Mouse (Mus musculus): Measurements from ENCODE around the gene Nupr1. TPM values are rescaled to one million over a fixed set of nuclear protein-coding genes. Genes with fewer than 3 reads are reported as not detected.
"Not testable (repeated sequence)": the region's sequence is repeated elsewhere in the genome, so short reads cannot be mapped to it uniquely, and the experiment has no call there.

The Nupr1 gene
- polyA plus RNA-seq, 1 experiment: 36.4 TPM

- peak overlapping the region; percentile 19; the same call in 1 of the 2 replicates for H3K27ac ChIP-seq (ENCODE audit: insufficient read depth, low read depth, low read length)
Measured at GRCm38 (mm10) chr7:126644914-126645313, 14.3 kb upstream of the Nupr1 start.

GRCm38 (mm10) chr7:126644345-126644744 lies 13.7 kb upstream of the Nupr1 start:
- 45% methylated on average over 3 of the region's 3 CpGs for WGBS
- H3K36me3 ChIP-seq (ENCODE audit: control insufficient read depth, insufficient read depth, low read length): no peaks in the 10 kb centered on the region
- no peak overlapping the region for H3K4me3 ChIP-seq (ENCODE audit: insufficient read depth, low read depth, low read length)
- H3K27ac ChIP-seq (ENCODE audit: insufficient read depth, low read depth, low read length): peak overlapping the region; percentile 24; the same call in 1 of the 2 replicates
- TF ChIP-seq POLR2A (IDR thresholded peaks at IDR 0.05; ENCODE audit: low read depth, low read length) (no peak), CTCF (conservative IDR thresholded peaks at IDR 0.05; ENCODE audit: insufficient read depth, insufficient read length, low read depth, low read length) (no peak)
- no peaks in the 10 kb centered on the region for H3K27me3 ChIP-seq (replicated peaks; ENCODE audit: control insufficient read depth, insufficient read depth, low read length)
- no peaks in the 10 kb centered on the region for H3K4me1 ChIP-seq (ENCODE audit: control insufficient read depth, insufficient read depth, low read length)
- DNase-seq: no peak

More at GRCm38 (mm10) chr7:126644914-126645313, 14.3 kb upstream of the Nupr1 start:
- H3K27me3 ChIP-seq (replicated peaks; ENCODE audit: control insufficient read depth, insufficient read depth, low read length): no peaks in the 10 kb centered on the region
- H3K4me3 ChIP-seq (ENCODE audit: insufficient read depth, low read depth, low read length): no peak overlapping the region
- H3K4me1 ChIP-seq (ENCODE audit: control insufficient read depth, insufficient read depth, low read length): no peaks in the 10 kb centered on the region; the same call in 1 of the 2 replicates
- DNase-seq: peak; percentile 28
- no peak for TF ChIP-seq POLR2A (IDR thresholded peaks at IDR 0.05; ENCODE audit: low read depth, low read length)
- no peak for TF ChIP-seq CTCF (conservative IDR thresholded peaks at IDR 0.05; ENCODE audit: insufficient read depth, insufficient read length, low read depth, low read length)
- H3K36me3 ChIP-seq (ENCODE audit: control insufficient read depth, insufficient read depth, low read length): no peaks in the 10 kb centered on the region

GRCm38 (mm10) chr7:126643244-126643617 lies 12.6 kb upstream of the Nupr1 start:
- peak; percentile 58 for DNase-seq
- H3K27me3 ChIP-seq (replicated peaks; ENCODE audit: control insufficient read depth, insufficient read depth, low read length); H3K27ac ChIP-seq (ENCODE audit: insufficient read depth, low read depth, low read length); H3K4me1 ChIP-seq (ENCODE audit: control insufficient read depth, insufficient read depth, low read length); H3K4me3 ChIP-seq (ENCODE audit: insufficient read depth, low read depth, low read length); H3K36me3 ChIP-seq (ENCODE audit: control insufficient read depth, insufficient read depth, low read length): not testable (repeated sequence)
- 6% methylated on average over 3 of the region's 3 CpGs for WGBS
- TF ChIP-seq CTCF (conservative IDR thresholded peaks at IDR 0.05; ENCODE audit: insufficient read depth, insufficient read length, low read depth, low read length): peak; percentile 52

- no peak overlapping the region for H3K4me3 ChIP-seq (ENCODE audit: insufficient read depth, low read depth, low read length)
- no peaks in the 10 kb centered on the region for H3K4me1 ChIP-seq (ENCODE audit: control insufficient read depth, insufficient read depth, low read length)
- no peak for DNase-seq
- no peak for TF ChIP-seq CTCF (conservative IDR thresholded peaks at IDR 0.05; ENCODE audit: insufficient read depth, insufficient read length, low read depth, low read length)
- no peak for TF ChIP-seq POLR2A (IDR thresholded peaks at IDR 0.05; ENCODE audit: low read depth, low read length)
- no peaks in the 10 kb centered on the region for H3K27me3 ChIP-seq (replicated peaks; ENCODE audit: control insufficient read depth, insufficient read depth, low read length)
- H3K27ac ChIP-seq (ENCODE audit: insufficient read depth, low read depth, low read length): no peak overlapping the region
- 48% methylated on average over 5 of the region's 5 CpGs for WGBS
- no peaks in the 10 kb centered on the region for H3K36me3 ChIP-seq (ENCODE audit: control insufficient read depth, insufficient read depth, low read length)
Measured at GRCm38 (mm10) chr7:126642545-126643243, 12.0 kb upstream of the Nupr1 start.

- DNase-seq: peak; percentile 70
Measured at GRCm38 (mm10) chr7:126636733-126637520, 6.3 kb upstream of the Nupr1 start.

GRCm38 (mm10) chr7:126635375-126635774 lies 4.7 kb upstream of the Nupr1 start:
- Histone ChIP-seq H3K36me3 (ENCODE audit: control insufficient read depth, insufficient read depth, low read length) (no peaks in the 10 kb centered on the region), H3K4me3 (ENCODE audit: insufficient read depth, low read depth, low read length) (no peak overlapping the region), H3K27ac (ENCODE audit: insufficient read depth, low read depth, low read length) (no peak overlapping the region), H3K27me3 (replicated peaks; ENCODE audit: control insufficient read depth, insufficient read depth, low read length) (no peaks in the 10 kb centered on the region; the same call in 1 of the 2 replicates), H3K4me1 (ENCODE audit: control insufficient read depth, insufficient read depth, low read length) (no peaks in the 10 kb centered on the region)
- no peak for TF ChIP-seq CTCF (conservative IDR thresholded peaks at IDR 0.05; ENCODE audit: insufficient read depth, insufficient read length, low read depth, low read length)
- no peak for TF ChIP-seq POLR2A (IDR thresholded peaks at IDR 0.05; ENCODE audit: low read depth, low read length)
- DNase-seq: no peak

More at GRCm38 (mm10) chr7:126636733-126637520, 6.3 kb upstream of the Nupr1 start:
- no peak for TF ChIP-seq POLR2A (IDR thresholded peaks at IDR 0.05; ENCODE audit: low read depth, low read length)
- peak; percentile 84 for TF ChIP-seq CTCF (conservative IDR thresholded peaks at IDR 0.05; ENCODE audit: insufficient read depth, insufficient read length, low read depth, low read length)
- 13% methylated on average over 4 of the region's 4 CpGs for WGBS
- Histone ChIP-seq H3K36me3 (ENCODE audit: control insufficient read depth, insufficient read depth, low read length) (no peaks in the 10 kb centered on the region), H3K4me3 (ENCODE audit: insufficient read depth, low read depth, low read length) (no peak overlapping the region), H3K27me3 (replicated peaks; ENCODE audit: control insufficient read depth, insufficient read depth, low read length) (no peaks in the 10 kb centered on the region; the same call in 1 of the 2 replicates), H3K4me1 (ENCODE audit: control insufficient read depth, insufficient read depth, low read length) (no peaks in the 10 kb centered on the region), H3K27ac (ENCODE audit: insufficient read depth, low read depth, low read length) (no peak overlapping the region)

DNA sequence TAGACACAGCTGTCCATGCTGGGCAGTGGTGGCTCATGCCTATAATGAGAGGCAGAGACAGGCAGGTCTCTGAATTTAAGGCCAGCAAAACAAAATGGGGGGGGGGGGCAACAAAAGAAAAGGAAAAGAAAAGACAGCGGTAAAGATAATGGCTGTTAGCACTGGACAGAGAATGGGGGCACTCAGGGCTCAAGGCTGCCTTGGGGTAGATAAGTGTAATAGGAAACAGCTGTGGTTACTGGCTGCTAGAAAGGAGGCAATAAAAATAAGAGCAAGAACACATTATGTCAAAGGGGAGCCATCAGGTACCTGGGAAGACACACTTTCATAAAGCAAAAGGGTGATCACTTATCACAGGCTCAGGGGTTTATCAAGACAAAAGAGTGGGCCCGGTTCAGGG lies 1.8 kb upstream of the Nupr1 start:
- TF ChIP-seq POLR2A (IDR thresholded peaks at IDR 0.05; ENCODE audit: low read depth, low read length): no peak
- no peak for TF ChIP-seq CTCF (conservative IDR thresholded peaks at IDR 0.05; ENCODE audit: insufficient read depth, insufficient read length, low read depth, low read length)
- Histone ChIP-seq H3K27me3 (replicated peaks; ENCODE audit: control insufficient read depth, insufficient read depth, low read length) (no peaks in the 10 kb centered on the region; the same call in 1 of the 2 replicates), H3K4me1 (ENCODE audit: control insufficient read depth, insufficient read depth, low read length) (no peaks in the 10 kb centered on the region), H3K27ac (ENCODE audit: insufficient read depth, low read depth, low read length) (no peak overlapping the region), H3K4me3 (ENCODE audit: insufficient read depth, low read depth, low read length) (no peak overlapping the region), H3K36me3 (ENCODE audit: control insufficient read depth, insufficient read depth, low read length) (no peaks in the 10 kb centered on the region)
- WGBS: 74% methylated on average over 2 of the region's 2 CpGs
- DNase-seq: no peak

All from kidney, adult 2 months (tissue).